Mouse (Mus musculus) bone marrow macrophage, adult 2 months (primary cell): Measurements from ENCODE around the gene Tgfbrap1.

Source experiments
- CTCF ChIP-seq: IDR thresholded peaks from 2 replicates; pipeline ENCODE4 v1.5.1; 2012; ENCODE audit warnings: low read depth, mild to moderate bottlenecking, low read length, moderate library complexity
- POLR2A ChIP-seq: IDR thresholded peaks from 2 replicates; pipeline ENCODE4 v1.6.1; 2012; ENCODE audit warnings: mild to moderate bottlenecking, low read depth, low read length, borderline replicate concordance

- no peak for TF ChIP-seq CTCF
- no peak for TF ChIP-seq POLR2A
Observed at GRCm38 (mm10) chr1:43036014-43036413, 62.4 kb downstream of the Tgfbrap1 start.
